In the genomic region with DNA sequence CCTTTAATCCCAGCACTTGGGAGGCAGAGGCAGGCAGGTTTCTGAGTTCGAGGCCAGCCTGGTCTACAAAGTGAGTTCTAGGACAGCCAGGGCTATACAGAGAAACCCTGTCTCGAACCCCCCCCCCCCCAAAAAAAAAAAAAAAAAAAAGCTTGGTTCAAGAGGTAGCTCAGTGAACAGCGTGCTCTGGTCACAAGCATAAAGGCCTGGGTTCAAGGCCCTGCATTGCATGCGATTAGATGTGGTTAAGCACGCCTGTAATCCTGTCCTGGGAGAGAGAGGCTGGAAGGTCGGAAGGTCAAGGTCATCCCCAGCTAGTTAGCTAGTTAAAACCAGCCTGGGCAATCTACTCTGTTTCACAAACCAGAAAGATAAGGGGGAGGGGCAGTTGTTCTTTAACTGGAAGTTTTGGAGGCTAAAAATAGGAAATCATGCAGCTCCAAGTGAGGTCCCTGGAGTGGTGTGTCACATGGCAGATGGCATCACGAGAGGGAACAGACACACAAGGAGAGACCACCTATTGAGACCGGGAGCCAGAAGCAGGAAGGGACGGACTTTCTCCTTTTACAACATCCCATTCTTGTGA, we compare ENCODE assay signal across 15 mouse cellular contexts. TPM values are rescaled to one million over a fixed set of nuclear protein-coding genes. Genes with fewer than 3 reads are reported as not detected.
DNase-seq lines count a peak whose midpoint lies in the region; ATAC-seq and TF ChIP-seq lines count a peak whose summit lies in the region.
"Had no signal": no experiment of that assay in that cellular context is flagged by ENCODE, and none has a peak within 500 bp of the region (broad histone marks: within the 10 kb centered on the region; RNA-seq: fewer than 3 reads in every experiment).

No protein-coding gene starts in this region.

- H3K36me3 ChIP-seq in heart, embryonic 15.5 days = no peaks in the 10 kb centered on the region
- no peaks in the 10 kb centered on the region for H3K36me3 ChIP-seq in heart, adult 2 months (ENCODE audit: control insufficient read depth, insufficient read depth, low read length)
- no peaks in the 10 kb centered on the region for H3K36me3 ChIP-seq in lung, embryonic 14.5 days (ENCODE audit: insufficient read depth)
- H3K36me3 ChIP-seq in lung, postnatal 0 days (ENCODE audit: insufficient read depth, low read length) = no peaks in the 10 kb centered on the region
- H3K36me3 ChIP-seq in hindbrain, embryonic 14.5 days (replicated peaks; ENCODE audit: control insufficient read depth, insufficient read depth) = no peaks in the 10 kb centered on the region
- no peaks in the 10 kb centered on the region for H3K36me3 ChIP-seq in liver, postnatal 0 days (replicated peaks; ENCODE audit: insufficient read depth, low read length)
- H3K36me3 ChIP-seq: intestine, embryonic 15.5 days had no signal

- no peak overlapping the region for H3K9ac ChIP-seq in heart, embryonic 15.5 days
- no peak overlapping the region for H3K9ac ChIP-seq in heart, adult 2 months (ENCODE audit: low read depth, low read length)
- H3K9ac ChIP-seq in lung, embryonic 14.5 days = no peak overlapping the region
- H3K9ac ChIP-seq in lung, postnatal 0 days (replicated peaks; ENCODE audit: low read depth) = no peak overlapping the region
- H3K9ac ChIP-seq in hindbrain, embryonic 14.5 days = no peak overlapping the region
- H3K9ac ChIP-seq in liver, postnatal 0 days (replicated peaks) = no peak overlapping the region
- H3K9ac ChIP-seq: intestine, embryonic 15.5 days had no signal

- no peak for TF ChIP-seq CTCF in heart, adult 2 months (IDR thresholded peaks at IDR 0.05)
- TF ChIP-seq CTCF in lung, embryonic 14.5 days (IDR thresholded peaks at IDR 0.05; ENCODE audit: low read depth) = no peak
- no peak for TF ChIP-seq CTCF in lung, postnatal 0 days (IDR thresholded peaks at IDR 0.05)
- TF ChIP-seq CTCF in liver, postnatal 0 days (IDR thresholded peaks at IDR 0.05; ENCODE audit: low read depth) = no peak

- 69% methylated on average over 9 of the region's 9 CpGs for WGBS in heart, embryonic 15.5 days
- WGBS in heart, adult 2 months = 70% methylated on average over 9 of the region's 9 CpGs
- 94% methylated on average over 9 of the region's 9 CpGs for WGBS in lung, embryonic 14.5 days
- WGBS in lung, postnatal 0 days = 90% methylated on average over 9 of the region's 9 CpGs
- 85% methylated on average over 9 of the region's 9 CpGs for WGBS in hindbrain, embryonic 14.5 days
- 62% methylated on average over 9 of the region's 9 CpGs for WGBS in liver, postnatal 0 days (ENCODE audit: insufficient replicate concordance)

- no peak for DNase-seq in heart, adult 2 months
- DNase-seq in lung, embryonic 14.5 days = no peak
- DNase-seq in lung, postnatal 0 days (ENCODE audit: low spot score) = no peak
- DNase-seq in hindbrain, embryonic 14.5 days (ENCODE audit: low spot score) = no peak
- no peak for DNase-seq in liver, postnatal 0 days
- no peak for DNase-seq in testis, postnatal 14 days (ENCODE audit: low spot score)
- DNase-seq: adrenal gland, postnatal 25 days; cerebellum, postnatal 25 days; gastrocnemius, postnatal 14 days; lung, adult 2 months had no signal

- intact Hi-C loops in heart, adult 2 months (cut with DNase I) = no loop called here

- no peaks in the 10 kb centered on the region for H3K9me3 ChIP-seq in heart, embryonic 15.5 days (replicated peaks)
- H3K9me3 ChIP-seq in lung, embryonic 14.5 days (ENCODE audit: low read depth, low read length) = no peaks in the 10 kb centered on the region
- H3K9me3 ChIP-seq in lung, postnatal 0 days (ENCODE audit: low read length) = no peaks in the 10 kb centered on the region
- H3K9me3 ChIP-seq in hindbrain, embryonic 14.5 days (ENCODE audit: control insufficient read depth, low read length) = no peaks in the 10 kb centered on the region
- H3K9me3 ChIP-seq in liver, postnatal 0 days (ENCODE audit: low read length) = no peaks in the 10 kb centered on the region
- H3K9me3 ChIP-seq: intestine, embryonic 15.5 days had no signal

- no peaks in the 10 kb centered on the region for H3K79me2 ChIP-seq in heart, adult 2 months (replicated peaks; ENCODE audit: control insufficient read depth, insufficient read depth, low read length)

- TF ChIP-seq POLR2A in heart, adult 2 months (IDR thresholded peaks at IDR 0.05; ENCODE audit: insufficient read depth, low read depth, low read length) = no peak

- no peak overlapping the region for H3K4me3 ChIP-seq in heart, embryonic 15.5 days
- H3K4me3 ChIP-seq in heart, adult 2 months = no peak overlapping the region
- H3K4me3 ChIP-seq in lung, embryonic 14.5 days (ENCODE audit: low read depth, low read length) = no peak overlapping the region
- no peak overlapping the region for H3K4me3 ChIP-seq in lung, postnatal 0 days (ENCODE audit: low read depth, low read length)
- H3K4me3 ChIP-seq in hindbrain, embryonic 14.5 days (replicated peaks; ENCODE audit: low read length) = no peak overlapping the region
- H3K4me3 ChIP-seq in liver, postnatal 0 days (ENCODE audit: low read depth, low read length) = no peak overlapping the region
- H3K4me3 ChIP-seq: intestine, embryonic 15.5 days; megakaryocyte, embryonic 14.5 days had no signal

- H3K27me3 ChIP-seq in heart, embryonic 15.5 days = no peaks in the 10 kb centered on the region
- H3K27me3 ChIP-seq in heart, adult 2 months (ENCODE audit: control insufficient read depth, insufficient read depth, low read length) = no peaks in the 10 kb centered on the region
- no peaks in the 10 kb centered on the region; the same call in 1 of the 2 replicates for H3K27me3 ChIP-seq in lung, embryonic 14.5 days (ENCODE audit: insufficient read depth, low read length)
- H3K27me3 ChIP-seq in lung, postnatal 0 days (replicated peaks; ENCODE audit: insufficient read depth, low read length) = no peaks in the 10 kb centered on the region
- H3K27me3 ChIP-seq in hindbrain, embryonic 14.5 days (ENCODE audit: control insufficient read depth, insufficient read depth, low read length) = no peaks in the 10 kb centered on the region
- H3K27me3 ChIP-seq in liver, postnatal 0 days (ENCODE audit: insufficient read depth, low read length) = no peaks in the 10 kb centered on the region
- H3K27me3 ChIP-seq: intestine, embryonic 15.5 days had no signal

- H3K4me1 ChIP-seq in heart, embryonic 15.5 days (replicated peaks) = peaks cover 15% of the 10 kb centered on the region
- H3K4me1 ChIP-seq in heart, adult 2 months (ENCODE audit: control insufficient read depth, insufficient read depth, low read length) = peaks cover 4% of the 10 kb centered on the region; the same call in 1 of the 2 replicates
- H3K4me1 ChIP-seq in lung, embryonic 14.5 days (ENCODE audit: insufficient read depth) = peaks cover 3% of the 10 kb centered on the region; the same call in 1 of the 2 replicates
- H3K4me1 ChIP-seq in lung, postnatal 0 days (ENCODE audit: insufficient read depth, low read depth, low read length) = no peaks in the 10 kb centered on the region
- no peaks in the 10 kb centered on the region for H3K4me1 ChIP-seq in hindbrain, embryonic 14.5 days (replicated peaks; ENCODE audit: control insufficient read depth, insufficient read depth, low read length)
- peaks cover 3% of the 10 kb centered on the region; the same call in 1 of the 2 replicates for H3K4me1 ChIP-seq in liver, postnatal 0 days (ENCODE audit: insufficient read depth)

- H3K4me2 ChIP-seq in heart, embryonic 15.5 days = no peak overlapping the region
- H3K4me2 ChIP-seq in lung, embryonic 14.5 days = no peak overlapping the region
- H3K4me2 ChIP-seq in lung, postnatal 0 days (replicated peaks; ENCODE audit: low read depth, low read length) = no peak overlapping the region
- H3K4me2 ChIP-seq in hindbrain, embryonic 14.5 days (replicated peaks) = no peak overlapping the region
- H3K4me2 ChIP-seq in liver, postnatal 0 days (ENCODE audit: low read depth, low read length) = no peak overlapping the region
- H3K4me2 ChIP-seq: intestine, embryonic 15.5 days had no signal

- peak; percentile 56 for ATAC-seq in heart, embryonic 15.5 days (replicated peaks; ENCODE audit: insufficient number of reproducible peaks, insufficient read depth, low FRiP score, low read depth)
- ATAC-seq in lung, embryonic 14.5 days (ENCODE audit: insufficient read depth) = 0 out of 2 replicates have a peak, but pooled peaks have one; percentile 20
- no peak for ATAC-seq in lung, postnatal 0 days
- 0 out of 2 replicates have a peak, but pooled peaks have one; percentile 51 for ATAC-seq in hindbrain, embryonic 14.5 days (ENCODE audit: low FRiP score)
- ATAC-seq in liver, postnatal 0 days = peak; percentile 51; the same call in 1 of the 2 replicates
- ATAC-seq: forebrain, embryonic 16.5 days; intestine, embryonic 15.5 days had no signal

- peak overlapping the region; percentile 55 for H3K27ac ChIP-seq in heart, embryonic 15.5 days
- H3K27ac ChIP-seq in heart, adult 2 months = no peak overlapping the region
- H3K27ac ChIP-seq in lung, embryonic 14.5 days (ENCODE audit: low read depth) = no peak overlapping the region
- H3K27ac ChIP-seq in lung, postnatal 0 days (ENCODE audit: low read length) = no peak overlapping the region
- no peak overlapping the region for H3K27ac ChIP-seq in hindbrain, embryonic 14.5 days
- no peak overlapping the region for H3K27ac ChIP-seq in liver, postnatal 0 days (ENCODE audit: low read depth)
- H3K27ac ChIP-seq: intestine, embryonic 15.5 days; stomach, postnatal 0 days had no signal

- TF ChIP-seq EP300 in heart, adult 2 months (IDR thresholded peaks at IDR 0.05; ENCODE audit: insufficient read depth, low read depth, low read length) = no peak
- TF ChIP-seq EP300 in lung, postnatal 0 days (IDR thresholded peaks at IDR 0.05) = no peak
- TF ChIP-seq EP300 in liver, postnatal 0 days (IDR thresholded peaks at IDR 0.05; ENCODE audit: low read depth) = no peak

RNA-seq across cellular contexts. Expression of a gene that starts 7.4 kb away (rescaled TPM):
- 341 and 401 TPM in 2 replicates for polyA plus RNA-seq in heart, embryonic 15.5 days (2015; fragmentation: Nextera tagmentation; extraction: Ambion mirVana)
- 10 to 100 TPM; 37.8 to 40.2 TPM for total RNA-seq in heart, adult 2 months (2021)
- 45.4 and 75.7 TPM in 2 replicates for polyA plus RNA-seq in heart, adult 2 months (2012; rRNA removed)
- polyA plus RNA-seq in lung, embryonic 14.5 days (2014; fragmentation: Nextera tagmentation; extraction: Ambion mirVana) = 671 and 678 TPM in 2 replicates
- 342 and 379 TPM in 2 replicates for polyA plus RNA-seq in lung, postnatal 0 days (2015; fragmentation: Nextera tagmentation; extraction: Ambion mirVana)
- 436 and 444 TPM in 2 replicates for polyA plus RNA-seq in hindbrain, embryonic 14.5 days (2014; fragmentation: Nextera tagmentation; extraction: Ambion mirVana)
- polyA plus RNA-seq in liver, postnatal 0 days (2015; fragmentation: Nextera tagmentation; extraction: Ambion mirVana) = 128 and 143 TPM in 2 replicates
